Mouse (Mus musculus) heart, adult 2 months (tissue): ENCODE results near the gene Lias.
A peak's percentile ranks its signal among the peaks of the same experiment; 100 is the strongest.

Experiments used
- CTCF ChIP-seq: fragments of 200-600 bp; IDR thresholded peaks from 2 replicates; pipeline ENCODE4 v1.8.1; 2022; ENCODE audit warnings: antibody characterized with exemption, mild to moderate bottlenecking, moderate library complexity
- EP300 ChIP-seq: fragments of 200-500 bp; IDR thresholded peaks from 2 replicates; pipeline ENCODE4 v1.6.1; 2011; ENCODE audit warnings: low read depth, low read length, control low read depth; ENCODE audit not compliant: insufficient read depth

- TF ChIP-seq CTCF (0 out of 2 replicates have a peak, but pooled peaks have one; percentile 6), EP300 (no peak)
Observed at GRCm38 (mm10) chr5:65394425-65394824, 3.1 kb downstream of the Lias start.
